Mouse (Mus musculus) thymus, postnatal 4 days (tissue): ENCODE data around the gene Pth1r.

Experiments
- DNase-seq: peaks from one replicate; pipeline ENCODE4 v3.0.0; 2021

Pth1r gene

GRCm38 (mm10) chr9:110746238-110746637, 707 bp downstream of the Pth1r start:
- DNase-seq: no peak

- no peak for DNase-seq
These were observed 1.2 kb downstream of the Pth1r start for GRCm38 (mm10) chr9:110745752-110746151.

GRCm38 (mm10) chr9:110743456-110744323, 3.3 kb downstream of the Pth1r start:
- peak; percentile 59 for DNase-seq

GRCm38 (mm10) chr9:110742951-110743455, 3.9 kb downstream of the Pth1r start:
- peak; percentile 39 for DNase-seq

- DNase-seq: peak; percentile 45
These were observed 4.5 kb downstream of the Pth1r start for GRCm38 (mm10) chr9:110742295-110742950.

GRCm38 (mm10) chr9:110741711-110742294, 5.1 kb downstream of the Pth1r start, which contains the start of gene Myl3:
Myl3 (plus strand) TSS chr9:110741861.
- no peak for DNase-seq

- DNase-seq: no peak
These were observed 7.0 kb downstream of the Pth1r start for GRCm38 (mm10) chr9:110739961-110740360.

- no peak for DNase-seq
These were observed 8.9 kb downstream of the Pth1r start for GRCm38 (mm10) chr9:110738054-110738453.

- no peak for DNase-seq
These were observed 10.6 kb downstream of the Pth1r start for GRCm38 (mm10) chr9:110736362-110736761.

- DNase-seq: peak; percentile 54
These were observed 12.8 kb downstream of the Pth1r start for GRCm38 (mm10) chr9:110734154-110734553.

- DNase-seq: no peak
These were observed 13.8 kb downstream of the Pth1r start for GRCm38 (mm10) chr9:110733102-110733501.

- peak; percentile 63 for DNase-seq
These were observed 14.3 kb downstream of the Pth1r start for GRCm38 (mm10) chr9:110732623-110733022.

GRCm38 (mm10) chr9:110731859-110732258, 15.1 kb downstream of the Pth1r start:
- no peak for DNase-seq

GRCm38 (mm10) chr9:110729841-110730240, 17.1 kb downstream of the Pth1r start:
- DNase-seq: peak; percentile 90

GRCm38 (mm10) chr9:110726867-110727266, 20.1 kb downstream of the Pth1r start:
- peak; percentile 70 for DNase-seq

- DNase-seq: peak; percentile 25
These were observed 21.2 kb downstream of the Pth1r start for GRCm38 (mm10) chr9:110725721-110726135.

- no peak for DNase-seq
These were observed 24.9 kb downstream of the Pth1r start for GRCm38 (mm10) chr9:110722060-110722459.

- no peak for DNase-seq
These were observed 27.0 kb downstream of the Pth1r start for GRCm38 (mm10) chr9:110719977-110720376.

GRCm38 (mm10) chr9:110718810-110719209, 28.1 kb downstream of the Pth1r start:
- DNase-seq: no peak

- DNase-seq: no peak
These were observed 28.9 kb downstream of the Pth1r start for GRCm38 (mm10) chr9:110718071-110718470.

- peak; percentile 68 for DNase-seq
These were observed 30.2 kb downstream of the Pth1r start for GRCm38 (mm10) chr9:110716775-110717174.

- DNase-seq: no peak
These were observed 31.5 kb downstream of the Pth1r start for GRCm38 (mm10) chr9:110715426-110715825.

GRCm38 (mm10) chr9:110713389-110713788, 33.6 kb downstream of the Pth1r start:
- DNase-seq: no peak
